Mouse (Mus musculus) forebrain, embryonic 10.5 days (tissue): Measurements from ENCODE around the gene Cdk17. TPM values are rescaled to one million over a fixed set of nuclear protein-coding genes. Genes with fewer than 3 reads are reported as not detected.

ENCODE experiments used
- DNase-seq: peaks from one replicate; pipeline ENCODE4 v3.0.0-alpha.2; 2017; ENCODE audit warnings: low spot score; ENCODE audit errors: extremely low spot score
- H3K27ac ChIP-seq: fragments of 300-500 bp; sonication (generic); 2 replicates; pipeline ENCODE4 v1.5.1; 2016; ENCODE audit warnings: mild to moderate bottlenecking
- H3K27me3 ChIP-seq: fragments of 300-500 bp; sonication (generic); 2 replicates; pipeline ENCODE4 v1.6.1; 2016; ENCODE audit warnings: mild to moderate bottlenecking; ENCODE audit not compliant: poor library complexity, severe bottlenecking
- H3K36me3 ChIP-seq: fragments of 300-500 bp; sonication (generic); replicated peaks from 2 replicates; pipeline ENCODE4 v1.6.1; 2016; ENCODE audit warnings: mild to moderate bottlenecking, moderate library complexity
- H3K4me1 ChIP-seq: fragments of 300-500 bp; sonication (generic); 2 replicates; pipeline ENCODE4 v1.6.1; 2016
- H3K4me3 ChIP-seq: fragments of 300-500 bp; sonication (generic); 2 replicates; pipeline ENCODE4 v1.5.1; 2016; ENCODE audit warnings: mild to moderate bottlenecking, moderate library complexity
- H3K9me3 ChIP-seq: fragments of 300-500 bp; sonication (generic); 2 replicates; pipeline ENCODE4 v1.6.1; 2016; ENCODE audit warnings: mild to moderate bottlenecking, moderate library complexity
- WGBS: fragments of 180-500 bp; shearing (Covaris S2); methylation state at CpG from one replicate; pipeline ENCODE4 v1.1.7; 2016; 5-methylcytosine and 5-hydroxymethylcytosine counted together
- polyA plus RNA-seq: library from polyadenylated mRNA; unstranded; fragments of >200 nt; fragmentation: Nextera tagmentation; extraction: Ambion mirVana; gene quantifications from 2 replicates; pipeline ENCODE4 v1.2.1, GENCODE M21; 2016

The Cdk17 gene
- polyA plus RNA-seq, 1 experiment from 2014 or later = 17.6 TPM

DNA sequence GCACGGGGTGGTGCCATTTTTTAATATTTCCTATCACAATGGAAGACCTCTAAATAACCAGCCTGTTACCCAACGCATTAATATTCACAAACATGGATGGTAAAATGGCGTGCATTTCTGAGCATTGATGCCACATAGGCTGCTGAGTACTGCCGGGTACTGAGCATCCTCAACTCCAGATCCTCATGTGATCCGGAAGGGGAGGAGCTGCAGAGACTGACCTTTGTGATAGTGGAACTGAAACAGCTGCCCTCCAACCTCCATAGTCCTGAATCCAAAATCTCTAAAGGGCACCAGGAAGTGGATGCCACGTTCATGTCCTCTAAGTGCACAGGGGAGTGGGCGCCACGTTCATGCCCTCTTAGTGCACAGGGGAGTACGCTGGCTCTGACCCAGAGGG, 118.4 kb downstream of the Cdk17 start:
- 90% methylated on average over 9 of the region's 9 CpGs for WGBS

DNA sequence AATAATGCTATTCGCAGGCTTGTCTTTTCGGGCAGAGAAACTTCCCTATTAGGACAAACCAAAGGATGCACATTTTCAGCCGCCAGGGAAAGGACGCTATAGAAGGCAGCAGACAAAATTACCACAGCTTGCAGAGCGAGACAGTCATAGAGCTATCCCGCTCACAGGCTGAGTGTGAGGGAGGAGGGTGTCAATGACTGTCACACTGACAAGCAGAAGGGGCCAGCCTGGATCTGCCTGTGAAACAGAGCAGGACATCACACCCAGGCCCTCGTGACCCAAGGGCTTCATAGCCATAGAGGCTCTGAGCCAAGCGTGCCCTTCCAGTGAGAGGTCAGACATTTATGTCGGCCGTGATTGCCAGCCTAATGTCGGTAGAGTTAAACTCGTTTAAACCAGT, 119.9 kb downstream of the Cdk17 start:
- Histone ChIP-seq H3K4me3 (no peak overlapping the region), H3K27ac (no peak overlapping the region), H3K27me3 (peaks cover 7% of the 10 kb centered on the region; the same call in 1 of the 2 replicates), H3K4me1 (peaks cover 38% of the 10 kb centered on the region), H3K36me3 (peaks cover 35% of the 10 kb centered on the region), H3K9me3 (no peaks in the 10 kb centered on the region)
- WGBS = 88% methylated on average over 12 of the region's 12 CpGs
- no peak for DNase-seq

More for the DNA sequence above, 118.4 kb downstream of the Cdk17 start:
- no peak overlapping the region for H3K4me3 ChIP-seq
- H3K36me3 ChIP-seq = peaks cover 27% of the 10 kb centered on the region
- no peak for DNase-seq
- peaks cover 8% of the 10 kb centered on the region; the same call in 1 of the 2 replicates for H3K27me3 ChIP-seq
- no peaks in the 10 kb centered on the region for H3K9me3 ChIP-seq
- no peak overlapping the region for H3K27ac ChIP-seq
- H3K4me1 ChIP-seq = peaks cover 49% of the 10 kb centered on the region

- no peak for DNase-seq
- no peak overlapping the region for H3K27ac ChIP-seq
- H3K9me3 ChIP-seq = no peaks in the 10 kb centered on the region
- H3K27me3 ChIP-seq = peaks cover 7% of the 10 kb centered on the region; the same call in 1 of the 2 replicates
- H3K4me3 ChIP-seq = no peak overlapping the region
- peaks cover 33% of the 10 kb centered on the region for H3K4me1 ChIP-seq
- WGBS = 85% methylated on average over 7 of the region's 7 CpGs
- peaks cover 35% of the 10 kb centered on the region for H3K36me3 ChIP-seq
Observed at GRCm38 (mm10) chr10:93281092-93281491, 120.4 kb downstream of the Cdk17 start.

DNA sequence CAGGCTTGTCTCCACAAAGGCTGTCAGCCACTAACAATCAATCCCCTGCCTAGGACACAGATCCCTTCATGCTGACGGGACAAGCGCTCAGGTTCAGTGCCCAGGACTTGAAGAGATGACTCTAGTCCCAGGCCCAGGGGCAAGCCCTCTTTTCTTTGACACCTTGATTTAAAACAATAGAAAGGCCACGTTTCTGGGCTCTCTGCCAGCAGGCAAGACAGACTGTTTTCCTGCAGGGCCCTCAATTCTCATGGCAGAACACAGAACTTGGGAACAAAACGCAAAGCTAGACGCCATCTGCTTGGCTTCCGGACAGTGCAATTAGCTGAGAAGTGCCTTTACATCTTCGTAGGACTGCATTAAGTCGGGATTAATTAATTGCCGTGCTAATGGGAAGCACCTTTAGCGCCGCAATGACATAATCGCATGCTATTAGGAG, 121.9 kb downstream of the Cdk17 start:
- H3K36me3 ChIP-seq = peaks cover 38% of the 10 kb centered on the region
- no peak for DNase-seq
- peaks cover 20% of the 10 kb centered on the region for H3K4me1 ChIP-seq
- 54% methylated on average over 12 of the region's 12 CpGs for WGBS
- H3K4me3 ChIP-seq = no peak overlapping the region
- peak overlapping the region; percentile 42 for H3K27ac ChIP-seq
- H3K9me3 ChIP-seq = no peaks in the 10 kb centered on the region
- peaks cover 7% of the 10 kb centered on the region; the same call in 1 of the 2 replicates for H3K27me3 ChIP-seq

DNA sequence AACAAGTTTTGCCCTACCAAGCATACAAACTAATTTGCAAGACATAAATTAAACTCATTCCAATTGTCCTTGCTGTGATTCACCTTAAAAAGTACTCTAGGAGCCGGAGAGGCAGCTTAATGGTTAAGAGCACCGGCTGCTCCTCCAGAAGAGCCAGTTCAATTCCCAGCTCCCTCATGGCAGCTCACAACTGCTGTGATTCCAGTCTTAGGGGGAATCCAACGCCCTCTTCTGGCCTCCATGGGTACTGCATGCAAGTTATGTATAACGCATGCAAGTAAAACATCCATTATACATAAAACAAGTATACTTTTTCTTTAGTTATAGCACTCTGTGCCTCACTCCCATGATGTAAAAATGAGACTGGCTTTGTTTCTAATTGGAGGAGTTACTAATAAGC, 122.6 kb downstream of the Cdk17 start:
- Histone ChIP-seq H3K27ac (no peak overlapping the region), H3K4me1 (peaks cover 20% of the 10 kb centered on the region), H3K36me3 (peaks cover 40% of the 10 kb centered on the region), H3K27me3 (peaks cover 7% of the 10 kb centered on the region; the same call in 1 of the 2 replicates), H3K4me3 (no peak overlapping the region), H3K9me3 (no peaks in the 10 kb centered on the region)
- DNase-seq = no peak
- 74% methylated on average over 4 of the region's 4 CpGs for WGBS

GRCm38 (mm10) chr10:93285489-93285888, 124.8 kb downstream of the Cdk17 start:
- Histone ChIP-seq H3K27me3 (peaks cover 7% of the 10 kb centered on the region; the same call in 1 of the 2 replicates), H3K36me3 (peaks cover 29% of the 10 kb centered on the region), H3K9me3 (no peaks in the 10 kb centered on the region), H3K4me1 (peaks cover 20% of the 10 kb centered on the region), H3K27ac (no peak overlapping the region), H3K4me3 (no peak overlapping the region)
- WGBS = 89% methylated on average over 5 of the region's 5 CpGs
- DNase-seq = no peak

DNA sequence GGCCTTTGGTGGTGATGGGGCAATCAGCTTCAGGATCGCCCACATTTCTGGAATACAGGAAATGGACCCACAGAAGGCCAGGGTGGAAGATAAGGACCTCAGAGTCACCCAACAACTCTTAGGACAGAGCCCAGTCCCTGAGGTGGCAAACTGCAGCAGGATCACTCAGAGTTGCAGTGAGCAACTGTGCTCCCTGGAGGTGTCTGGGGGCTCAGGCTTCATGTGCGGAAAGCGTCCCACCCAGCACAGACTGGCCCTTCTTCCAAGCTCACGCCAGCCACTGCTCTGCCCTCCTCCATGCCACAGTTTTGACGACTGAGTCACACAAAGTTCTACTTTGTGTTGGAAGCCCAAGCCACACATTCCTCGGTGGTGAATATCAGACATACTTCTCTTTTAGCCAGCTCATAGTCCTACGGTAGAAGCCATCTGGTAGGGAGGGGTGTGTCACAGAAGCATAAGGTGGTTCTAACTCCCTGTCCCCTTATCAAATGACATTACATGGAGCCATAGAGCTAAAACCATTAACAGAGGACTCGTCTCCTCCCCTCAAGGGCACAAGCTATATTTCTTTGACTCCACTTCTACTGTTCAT, 127.0 kb downstream of the Cdk17 start:
- H3K4me1 ChIP-seq = peaks cover 12% of the 10 kb centered on the region
- peaks cover 7% of the 10 kb centered on the region; the same call in 1 of the 2 replicates for H3K27me3 ChIP-seq
- no peak overlapping the region for H3K4me3 ChIP-seq
- no peaks in the 10 kb centered on the region for H3K9me3 ChIP-seq
- H3K36me3 ChIP-seq = peaks cover 16% of the 10 kb centered on the region
- H3K27ac ChIP-seq = no peak overlapping the region
- 90% methylated on average over 8 of the region's 8 CpGs for WGBS
- no peak for DNase-seq

GRCm38 (mm10) chr10:93288336-93288735, 127.7 kb downstream of the Cdk17 start:
- 96% methylated on average over 4 of the region's 4 CpGs for WGBS
- H3K4me3 ChIP-seq = no peak overlapping the region
- H3K27ac ChIP-seq = no peak overlapping the region
- no peaks in the 10 kb centered on the region for H3K9me3 ChIP-seq
- peaks cover 7% of the 10 kb centered on the region; the same call in 1 of the 2 replicates for H3K27me3 ChIP-seq
- peaks cover 16% of the 10 kb centered on the region for H3K36me3 ChIP-seq
- DNase-seq = no peak
- peaks cover 10% of the 10 kb centered on the region for H3K4me1 ChIP-seq

GRCm38 (mm10) chr10:93289404-93289803, 128.7 kb downstream of the Cdk17 start:
- Histone ChIP-seq H3K4me1 (peaks cover 13% of the 10 kb centered on the region), H3K27me3 (peaks cover 7% of the 10 kb centered on the region; the same call in 1 of the 2 replicates), H3K36me3 (peaks cover 10% of the 10 kb centered on the region), H3K9me3 (no peaks in the 10 kb centered on the region), H3K27ac (no peak overlapping the region), H3K4me3 (no peak overlapping the region)
- WGBS = 86% methylated on average over 6 of the region's 6 CpGs
- no peak for DNase-seq

GRCm38 (mm10) chr10:93291352-93291751, 130.7 kb downstream of the Cdk17 start:
- Histone ChIP-seq H3K9me3 (no peaks in the 10 kb centered on the region), H3K4me3 (no peak overlapping the region), H3K4me1 (peaks cover 18% of the 10 kb centered on the region), H3K27ac (no peak overlapping the region), H3K36me3 (peaks cover 5% of the 10 kb centered on the region; the same call in 1 of the 2 replicates), H3K27me3 (no peaks in the 10 kb centered on the region)
- 32% methylated on average over 7 of the region's 7 CpGs for WGBS
- peak; percentile 57 for DNase-seq

DNA sequence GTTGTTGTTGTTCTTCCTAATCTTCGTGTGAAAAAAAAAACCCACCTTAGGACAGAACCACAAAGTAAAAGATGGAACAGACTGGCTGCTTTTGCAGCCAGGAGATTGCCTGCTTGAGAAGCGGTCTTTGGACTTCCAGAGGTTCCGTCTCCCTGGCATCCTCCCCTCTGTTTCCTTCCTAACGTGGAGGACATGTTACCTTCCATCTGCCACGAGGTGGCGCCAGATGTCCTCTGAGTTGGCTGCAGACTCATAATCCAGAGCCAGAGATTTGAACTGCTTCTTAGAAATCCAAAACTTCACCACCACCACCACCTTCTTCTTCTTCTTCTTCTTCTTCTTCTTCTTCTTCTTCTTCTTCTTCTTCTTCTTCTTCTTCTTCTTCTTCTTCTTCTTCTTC, 131.2 kb downstream of the Cdk17 start:
- H3K27ac ChIP-seq = no peak overlapping the region
- H3K4me3 ChIP-seq = no peak overlapping the region
- H3K36me3 ChIP-seq = peaks cover 5% of the 10 kb centered on the region; the same call in 1 of the 2 replicates
- no peaks in the 10 kb centered on the region for H3K27me3 ChIP-seq
- H3K4me1 ChIP-seq = peaks cover 18% of the 10 kb centered on the region
- WGBS = 1% methylated on average over 6 of the region's 6 CpGs
- H3K9me3 ChIP-seq = no peaks in the 10 kb centered on the region
- peak; percentile 74 for DNase-seq

GRCm38 (mm10) chr10:93293621-93294020, 132.9 kb downstream of the Cdk17 start:
- H3K27me3 ChIP-seq = no peaks in the 10 kb centered on the region
- no peaks in the 10 kb centered on the region for H3K9me3 ChIP-seq
- no peak overlapping the region for H3K4me3 ChIP-seq
- no peaks in the 10 kb centered on the region for H3K36me3 ChIP-seq
- DNase-seq = no peak
- peaks cover 24% of the 10 kb centered on the region for H3K4me1 ChIP-seq
- no peak overlapping the region for H3K27ac ChIP-seq
- 87% methylated on average over 7 of the region's 7 CpGs for WGBS

- 71% methylated on average over 20 of the region's 20 CpGs for WGBS
- DNase-seq = no peak
- H3K27ac ChIP-seq = no peak overlapping the region
- H3K27me3 ChIP-seq = no peaks in the 10 kb centered on the region
- H3K9me3 ChIP-seq = no peaks in the 10 kb centered on the region
- no peak overlapping the region for H3K4me3 ChIP-seq
- no peaks in the 10 kb centered on the region for H3K36me3 ChIP-seq
- peaks cover 24% of the 10 kb centered on the region for H3K4me1 ChIP-seq
Observed at GRCm38 (mm10) chr10:93294547-93295219, 134.0 kb downstream of the Cdk17 start.
